Mouse (Mus musculus) mouse embryonic stem cell (cell line): ENCODE measurements at regions not wholly inside any gene's neighbourhood (a gene's known extent, or its start where the extent isn't known, plus 50 kb on each side); places are given as distances from the start of the nearest gene placed in this dataset.

ENCODE experiments used
- in situ Hi-C, 2 experiments: fragments of 300-500 bp; cut with MboI; formaldehyde crosslinking; loops; 1 replicate in 1 of 2; 3 replicates in 1 of 2; pipeline ENCODE4 v1.14.3; 2019 to 2020; ENCODE audit warnings: low sequenced_read_pairs in 2 of 2, low pct_unique_long_range_greater_than_20kb in 1 of 2, mixed read lengths in 1 of 2; ENCODE audit not compliant: unreplicated experiment in 1 of 2

DNA sequence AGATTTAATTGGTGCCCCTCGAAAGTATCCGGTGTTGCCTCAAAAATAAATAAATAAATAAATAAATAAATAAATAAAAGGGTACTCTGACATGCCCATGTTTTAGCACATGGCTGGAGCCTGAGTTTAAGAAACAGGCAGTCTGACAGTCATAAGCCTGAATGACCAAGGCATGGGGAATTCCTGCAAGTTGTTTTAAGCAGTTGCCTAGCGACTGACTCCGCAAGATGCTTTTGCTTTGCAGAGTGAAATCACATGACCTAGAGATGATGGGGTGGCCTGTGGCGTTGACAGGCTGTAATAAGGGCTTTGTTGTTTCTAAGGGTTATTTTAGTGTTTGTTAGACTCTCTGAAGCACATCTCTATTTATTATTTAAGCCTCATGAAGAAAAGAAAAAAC is 83.4 kb upstream of the Ankrd55 start:
- in situ Hi-C loops, result no loop called here

DNA sequence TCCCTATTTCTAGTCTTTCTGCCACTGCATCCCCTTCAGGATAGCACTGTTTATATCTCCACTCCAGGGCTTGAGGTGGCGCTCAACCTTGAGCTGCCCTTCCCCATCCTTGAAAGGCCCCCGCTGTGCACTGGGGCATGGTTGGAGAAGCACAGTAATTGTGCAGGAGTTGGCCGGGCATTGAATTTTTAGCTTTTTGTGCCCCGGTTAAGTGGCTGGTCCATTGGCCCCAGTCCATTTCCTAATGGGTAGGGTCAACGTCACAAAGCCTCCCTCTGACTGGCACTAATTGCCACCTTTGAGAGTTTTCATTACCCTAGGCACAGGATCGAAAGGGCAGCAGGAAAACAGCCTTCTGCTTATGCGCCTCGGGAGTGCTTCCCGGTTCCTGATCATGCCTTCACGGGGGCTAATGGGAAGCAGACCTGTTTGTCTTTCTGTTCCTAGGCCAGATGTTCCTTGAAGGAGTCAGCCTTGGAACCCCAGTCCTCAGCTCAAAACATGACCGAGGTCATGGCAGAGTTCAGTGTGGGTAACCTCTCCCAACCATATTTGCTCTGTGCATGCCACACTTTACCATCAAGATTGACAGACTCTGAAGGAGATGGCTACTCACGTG is 80.5 kb upstream of the Ankrd55 start:
- in situ Hi-C loops, result no loop called here

DNA sequence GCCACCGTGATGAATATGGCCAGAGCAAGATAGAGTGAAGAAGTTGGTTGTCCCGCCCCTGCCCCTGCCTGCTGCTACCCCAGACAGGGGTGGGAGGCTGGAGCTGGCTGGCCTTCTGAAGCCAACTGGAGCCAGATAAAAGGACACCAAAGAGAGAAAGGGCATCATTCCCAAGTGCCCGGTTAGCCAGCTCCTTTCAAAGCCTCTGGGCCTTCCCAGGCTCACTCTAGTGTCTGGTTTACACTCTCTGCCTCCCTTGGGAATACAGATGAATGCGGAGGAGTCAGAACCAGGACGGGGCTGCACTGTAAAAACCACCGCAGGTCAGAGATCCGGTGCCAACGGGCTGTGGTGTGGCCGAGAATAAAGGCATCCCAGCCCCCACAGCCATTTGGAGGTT is 76.4 kb upstream of the Ankrd55 start:
- in situ Hi-C loops, result no loop called here

DNA sequence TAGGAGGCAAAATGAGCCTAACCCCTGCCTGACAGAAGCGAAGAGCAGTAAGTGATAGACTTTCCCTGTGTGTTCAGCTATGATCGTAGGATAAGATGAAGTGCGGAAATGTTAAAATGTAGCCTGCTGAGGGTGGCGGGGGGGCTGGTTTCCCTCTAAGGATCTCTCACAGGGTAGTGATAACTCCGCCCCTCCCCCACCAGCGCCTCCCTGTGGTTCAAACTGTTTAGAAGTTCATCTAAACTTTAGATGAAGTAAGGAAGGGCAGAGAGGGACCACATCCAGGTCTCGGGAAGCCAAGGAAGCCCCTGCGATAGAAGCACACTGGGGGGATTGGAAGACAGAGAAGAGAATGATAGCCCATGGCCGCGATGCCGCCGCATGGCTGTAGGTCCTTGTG is 75.9 kb upstream of the Ankrd55 start:
- in situ Hi-C loops, result no loop called here

DNA sequence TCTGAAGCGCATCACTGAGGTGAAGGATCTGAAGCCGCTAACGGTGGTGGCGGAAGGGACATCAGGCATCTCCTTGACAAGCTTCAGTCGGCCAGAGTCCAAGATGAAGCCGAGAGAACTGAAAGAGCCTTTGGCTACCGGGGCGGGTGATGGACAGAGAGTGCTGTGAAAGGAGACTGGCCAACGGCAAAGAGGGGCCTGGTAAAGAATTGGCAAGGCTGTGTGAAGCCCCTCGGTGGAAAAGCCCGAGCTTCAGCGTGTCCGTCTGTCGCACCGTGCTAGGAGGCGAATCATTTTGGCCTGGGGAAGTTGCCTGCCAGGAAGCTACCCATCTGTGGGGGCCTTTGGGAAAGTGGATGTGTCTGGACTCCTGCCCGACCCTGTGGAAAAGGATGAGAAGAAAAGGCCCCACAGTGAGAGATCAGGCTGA is 74.6 kb upstream of the Ankrd55 start:
- in situ Hi-C loops, result no loop called here

DNA sequence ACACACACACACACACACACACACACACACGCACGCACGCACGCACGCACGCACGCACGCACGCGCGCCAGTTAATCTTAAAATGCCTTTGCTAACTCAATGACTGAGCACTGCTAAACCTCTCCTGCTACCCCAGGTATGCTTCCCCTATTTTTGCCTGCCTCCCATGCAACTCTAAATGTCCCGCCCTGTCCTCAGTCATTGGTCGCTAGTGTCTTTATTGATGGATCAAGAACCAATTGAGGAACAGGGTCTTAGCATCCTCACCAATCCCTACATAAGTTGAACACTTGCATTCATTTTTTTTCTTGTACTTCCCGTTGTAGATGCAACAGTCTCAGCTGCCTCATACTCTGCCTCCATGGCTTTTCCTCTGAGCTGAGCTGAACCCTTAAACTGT is 72.2 kb upstream of the Ankrd55 start:
- in situ Hi-C loops, result no loop called here

DNA sequence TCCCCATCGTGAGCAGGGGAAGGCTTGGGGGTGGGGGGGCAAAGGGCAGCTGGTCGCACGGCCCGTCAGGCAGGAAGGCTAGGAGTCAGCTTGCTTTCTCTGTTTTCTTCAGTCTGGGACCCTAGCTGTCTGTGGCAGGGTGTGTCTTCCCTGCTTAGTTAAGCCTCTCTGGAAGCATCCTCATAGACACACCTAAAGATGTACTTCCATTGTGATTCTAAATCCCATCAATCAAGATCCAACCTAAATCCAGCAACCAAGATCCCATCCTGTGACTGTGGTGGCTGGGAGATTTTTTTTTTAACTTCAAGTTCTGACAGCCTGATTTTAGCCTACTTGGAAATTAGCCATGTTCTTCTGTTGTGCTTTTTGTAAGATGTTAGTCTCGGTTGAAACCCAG is 69.9 kb upstream of the Ankrd55 start:
- in situ Hi-C loops, result no loop called here

DNA sequence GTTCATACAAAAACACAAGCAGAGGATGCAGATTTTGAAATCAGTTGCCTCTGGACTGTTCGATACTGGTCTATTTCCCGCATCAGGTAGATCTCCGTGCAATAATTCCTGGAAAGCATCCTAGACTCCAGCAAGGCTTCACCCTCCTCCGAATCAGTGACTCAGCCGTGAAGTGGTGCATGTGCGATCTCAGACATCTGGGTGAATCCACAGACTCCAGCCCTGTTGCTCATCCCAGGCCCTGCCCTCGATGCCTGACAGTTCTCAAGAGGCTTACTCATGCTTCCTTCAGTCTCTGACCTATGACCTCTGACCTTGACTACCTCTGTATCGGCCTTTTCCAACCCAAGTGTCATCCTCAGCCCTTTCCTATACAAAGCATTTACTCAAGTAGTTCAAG is 68.1 kb upstream of the Ankrd55 start:
- in situ Hi-C loops, result no loop called here

DNA sequence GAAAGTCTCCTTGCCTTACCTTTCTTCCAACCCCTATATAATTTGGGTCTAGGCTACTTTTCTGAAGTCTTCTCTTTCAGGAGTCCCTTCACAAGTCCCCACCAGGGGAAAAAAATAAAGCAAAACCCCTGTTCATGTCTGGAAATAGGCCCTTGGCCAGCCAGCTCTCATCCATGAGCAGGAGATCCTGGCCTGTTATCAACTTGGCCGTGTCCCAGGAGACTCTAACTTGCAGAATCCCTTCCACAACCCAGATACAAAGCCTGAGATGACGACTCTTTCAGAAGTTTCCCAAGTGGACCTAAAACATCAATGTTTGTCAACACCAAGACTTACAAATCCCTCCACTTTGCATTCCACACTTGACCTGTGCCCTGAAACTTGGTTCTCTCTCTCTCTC is 64.6 kb upstream of the Ankrd55 start:
- in situ Hi-C loops, result no loop called here

DNA sequence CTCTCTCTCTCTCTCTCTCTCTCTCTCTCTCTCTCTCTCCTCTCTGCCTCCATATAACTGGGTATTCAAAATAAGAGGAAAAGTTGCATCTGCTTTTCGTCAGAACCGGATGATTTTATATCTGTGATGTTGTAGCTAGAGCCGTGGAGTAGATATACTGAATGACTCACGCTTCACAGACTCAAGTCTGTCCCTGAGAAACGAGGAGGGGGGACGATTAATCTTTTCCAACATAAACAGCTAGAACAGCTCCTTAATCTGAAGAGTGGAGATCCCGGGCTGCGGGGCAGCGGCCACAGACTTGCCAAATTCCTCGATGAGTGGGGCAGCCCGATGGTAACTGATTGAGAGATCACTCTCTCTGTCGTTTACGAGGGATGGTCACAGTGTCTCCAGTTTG is 60.5 kb upstream of the Ankrd55 start:
- in situ Hi-C loops, result no loop called here

DNA sequence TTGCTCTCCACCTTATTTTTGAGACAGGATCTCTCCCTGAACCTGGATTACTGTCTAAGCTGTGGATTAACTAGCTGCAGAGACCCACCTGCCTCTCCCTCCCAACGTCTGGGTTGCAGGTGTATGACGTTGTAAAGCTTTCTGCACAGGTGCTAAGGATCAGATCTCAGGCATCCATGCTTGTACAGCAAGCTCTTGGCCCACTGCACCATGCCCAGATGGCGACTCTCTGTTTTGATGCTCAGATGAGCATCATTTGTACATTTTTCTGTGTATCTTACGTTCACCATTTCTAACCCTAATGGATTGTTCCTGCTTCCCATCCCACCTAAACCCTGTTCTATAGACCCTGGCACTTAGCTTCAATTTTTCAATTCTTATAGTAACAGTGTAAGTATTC is 59.4 kb upstream of the Ankrd55 start:
- in situ Hi-C loops, result no loop called here

DNA sequence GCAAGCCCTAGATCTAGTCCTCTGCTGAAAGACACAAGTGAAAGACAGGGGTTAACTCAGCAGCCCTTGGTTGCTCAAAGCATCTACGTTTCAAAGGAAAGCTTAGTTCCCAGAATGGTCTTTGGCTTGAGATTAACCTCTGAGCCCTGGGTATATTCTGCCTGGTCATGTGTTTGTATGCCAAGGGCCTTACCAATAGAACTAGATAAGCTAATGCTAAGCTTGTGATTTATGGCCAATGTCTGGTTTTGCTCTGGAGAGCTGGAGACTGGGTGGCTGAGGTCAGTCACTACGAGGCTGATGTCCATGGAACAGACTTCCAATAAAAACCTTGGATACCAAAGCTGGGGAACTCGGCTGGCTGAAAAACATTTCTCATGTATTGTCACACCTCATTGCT is 58.1 kb upstream of the Ankrd55 start:
- in situ Hi-C loops, result no loop called here

DNA sequence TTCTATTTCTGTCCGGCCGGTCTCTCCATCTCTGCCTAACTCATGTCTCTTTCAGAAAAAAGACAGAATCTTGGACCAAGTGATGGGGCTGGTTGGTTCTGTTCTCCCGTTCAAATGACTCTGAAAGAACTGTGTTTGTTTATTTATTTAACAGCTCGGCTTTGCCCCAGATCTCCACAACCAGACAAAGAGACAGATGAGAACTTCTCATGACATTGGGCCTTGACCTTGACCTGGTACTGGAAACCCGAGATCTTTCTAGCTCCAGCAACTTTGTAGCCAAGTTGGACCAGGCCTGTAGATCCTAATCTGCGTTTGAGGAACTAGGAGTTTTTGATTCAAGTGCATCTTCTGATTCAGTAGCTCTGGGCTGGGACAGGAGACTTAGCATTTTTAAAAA is 53.6 kb upstream of the Ankrd55 start:
- in situ Hi-C loops, result no loop called here

DNA sequence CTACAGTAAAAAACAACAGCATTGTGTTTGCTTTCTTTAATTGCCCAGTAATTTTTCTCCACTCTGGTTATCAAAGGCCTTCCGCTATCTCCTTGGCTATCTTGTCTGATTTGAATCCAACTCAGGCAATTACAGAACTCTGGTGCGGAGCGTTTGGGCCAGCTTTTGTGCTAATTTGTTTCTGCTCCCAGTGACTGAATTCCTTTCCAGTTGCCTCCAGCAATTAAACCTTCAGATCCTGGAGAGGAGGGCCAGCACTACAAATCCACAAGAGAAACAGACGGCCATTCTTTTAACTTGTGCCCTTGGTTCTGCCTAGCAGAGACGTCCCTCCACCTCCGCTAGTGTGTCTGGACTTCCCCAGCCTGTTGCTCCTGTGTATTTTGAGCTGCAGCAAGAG is 51.3 kb upstream of the Ankrd55 start:
- in situ Hi-C loops, result no loop called here

DNA sequence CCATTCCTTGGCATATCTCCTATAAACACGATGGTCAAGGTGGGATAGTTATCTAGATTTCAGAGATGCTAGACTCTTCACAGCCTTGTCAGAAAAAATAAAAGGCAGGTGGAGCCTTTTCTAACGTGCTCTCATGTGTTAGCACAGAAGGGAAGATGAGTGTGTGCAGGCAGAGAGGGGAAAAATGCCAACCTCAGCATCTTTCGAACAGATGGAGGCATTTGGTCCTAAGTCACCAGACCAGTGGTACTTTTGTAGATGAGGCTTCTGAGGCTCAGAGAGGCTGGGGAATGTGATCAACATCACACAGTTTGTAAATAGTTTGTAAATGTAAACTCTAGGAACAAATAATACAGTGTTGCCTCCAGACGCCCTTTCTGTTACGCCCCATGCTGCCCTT is 50.9 kb upstream of the Ankrd55 start:
- in situ Hi-C loops, result no loop called here

DNA sequence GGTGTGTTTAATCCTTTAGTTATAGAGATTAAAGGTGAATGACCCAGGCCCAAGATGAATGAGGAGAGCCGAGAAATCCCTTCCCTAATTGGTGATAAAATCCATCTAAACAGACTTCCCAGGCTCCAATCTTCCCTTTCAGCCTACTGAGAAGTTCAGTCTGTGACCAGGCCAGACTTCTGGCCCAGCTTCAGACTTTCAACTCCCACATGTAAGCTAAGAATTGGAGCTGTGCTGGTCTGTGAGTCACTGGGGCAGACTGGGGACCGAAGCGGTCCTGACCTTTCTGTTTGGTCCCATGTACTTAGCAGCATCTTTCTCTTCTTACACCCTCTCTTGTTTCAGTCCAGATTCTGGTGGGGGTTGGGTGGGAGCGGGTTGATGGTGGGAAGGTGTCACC is 50.3 kb upstream of the Ankrd55 start:
- in situ Hi-C loops, result no loop called here
